Mouse (Mus musculus) embryonic facial prominence, embryonic 10.5 days (tissue): ENCODE results near the gene Msmp. TPM values are rescaled to one million over a fixed set of nuclear protein-coding genes. Genes with fewer than 3 reads are reported as not detected.
"Not testable (repeated sequence)": the region's sequence is repeated elsewhere in the genome, so short reads cannot be mapped to it uniquely, and the experiment has no call there.

Experiments used
- DNase-seq: peaks from one replicate; pipeline ENCODE4 v3.0.0-alpha.2; 2017; ENCODE audit warnings: low spot score
- H3K27ac ChIP-seq: fragments of 300-500 bp; sonication (generic); replicated peaks from 2 replicates; pipeline ENCODE4 v1.5.1; 2016; ENCODE audit warnings: mild to moderate bottlenecking
- H3K27me3 ChIP-seq: fragments of 300-500 bp; sonication (generic); replicated peaks from 2 replicates; pipeline ENCODE4 v1.6.1; 2016; ENCODE audit warnings: low read depth, mild to moderate bottlenecking; ENCODE audit not compliant: poor library complexity, severe bottlenecking
- H3K36me3 ChIP-seq: fragments of 300-500 bp; sonication (generic); replicated peaks from 2 replicates; pipeline ENCODE4 v1.6.1; 2016; ENCODE audit warnings: mild to moderate bottlenecking, moderate library complexity
- H3K4me1 ChIP-seq: fragments of 300-500 bp; sonication (generic); 2 replicates; pipeline ENCODE4 v1.6.1; 2016
- H3K4me3 ChIP-seq: fragments of 300-500 bp; sonication (generic); 2 replicates; pipeline ENCODE4 v1.5.1; 2016; ENCODE audit warnings: mild to moderate bottlenecking, moderate library complexity
- H3K9me3 ChIP-seq: fragments of 300-500 bp; sonication (generic); 2 replicates; pipeline ENCODE4 v1.6.1; 2016; ENCODE audit warnings: mild to moderate bottlenecking
- WGBS: fragments of 180-500 bp; shearing (Covaris S2); methylation state at CpG from one replicate; pipeline ENCODE4 v1.1.7; 2016; 5-methylcytosine and 5-hydroxymethylcytosine counted together
- polyA plus RNA-seq: library from polyadenylated mRNA; unstranded; fragments of >200 nt; fragmentation: Nextera tagmentation; extraction: Ambion mirVana; gene quantifications from 2 replicates; pipeline ENCODE4 v1.2.1, GENCODE M21; 2016

Msmp gene
- polyA plus RNA-seq, 1 experiment from 2014 or later, result 0.34 TPM

DNA sequence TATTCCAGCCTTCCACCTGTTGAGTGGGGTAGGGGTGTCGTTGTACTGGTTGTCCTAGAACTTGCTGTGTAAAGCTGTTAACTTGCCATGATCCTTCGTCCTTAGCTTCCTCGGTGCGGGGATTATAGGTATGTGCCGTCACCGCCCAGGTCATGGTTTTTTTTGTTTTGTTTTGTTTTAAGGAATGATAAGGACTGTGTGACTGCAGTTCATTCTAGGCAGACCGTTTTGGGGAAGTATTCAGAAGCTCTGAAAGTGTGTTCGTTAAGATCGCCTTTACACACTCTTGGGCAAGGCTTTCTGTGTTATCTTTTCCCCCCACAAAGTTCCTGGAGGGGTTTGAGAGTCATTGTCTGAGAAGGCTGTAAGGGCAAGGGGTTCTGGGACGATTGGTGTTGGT lies 28.2 kb upstream of the Msmp start:
- Histone ChIP-seq H3K4me1 (no peaks in the 10 kb centered on the region), H3K27ac (no peak overlapping the region), H3K27me3 (no peaks in the 10 kb centered on the region), H3K9me3 (no peaks in the 10 kb centered on the region), H3K36me3 (no peaks in the 10 kb centered on the region), H3K4me3 (no peak overlapping the region)
- no peak for DNase-seq
- 76% methylated on average over 10 of the region's 10 CpGs for WGBS

DNA sequence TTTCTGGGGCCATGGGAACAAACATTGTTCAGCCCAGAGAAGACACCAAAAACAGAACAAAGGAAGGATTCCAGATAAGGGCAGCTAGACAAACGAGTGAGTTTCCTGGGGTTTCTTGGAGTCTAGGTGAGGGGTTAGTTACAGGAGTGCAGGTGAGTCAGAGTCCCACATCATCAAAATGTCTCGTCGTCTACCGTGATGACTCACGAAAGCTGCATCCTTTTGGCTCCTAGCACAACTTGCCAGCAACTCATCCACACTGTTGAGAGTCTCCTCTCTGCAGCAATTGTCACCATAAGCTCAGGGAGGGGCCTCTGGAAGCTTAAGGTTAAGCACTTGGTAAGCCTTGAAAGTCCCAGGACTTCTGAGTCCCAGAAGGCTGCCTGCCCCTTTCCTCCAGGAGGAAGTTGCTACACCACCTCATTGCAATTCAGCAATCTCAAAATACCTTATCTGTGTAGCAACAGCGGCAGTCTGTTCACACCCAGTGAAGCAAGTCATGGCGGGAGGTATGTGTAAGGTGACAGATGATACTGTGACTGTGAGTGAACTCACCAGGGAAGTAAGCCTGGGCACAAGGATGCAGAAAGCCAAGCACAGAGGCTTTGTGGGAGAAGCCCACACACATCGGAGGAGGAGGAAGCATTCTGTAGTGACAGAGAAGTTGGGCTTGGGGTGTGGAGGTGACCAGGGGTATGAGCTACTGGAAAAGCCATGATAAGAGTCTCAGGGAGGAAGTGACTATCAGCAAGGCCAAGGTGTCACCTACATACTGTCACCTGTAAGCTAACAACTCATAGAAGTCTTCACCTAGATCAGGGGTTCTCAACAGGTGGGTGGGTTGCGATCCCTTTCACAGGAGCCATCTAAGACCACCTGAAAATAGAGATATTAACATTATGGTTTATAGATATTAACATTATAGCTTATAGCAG lies 20.7 kb upstream of the Msmp start:
- Histone ChIP-seq H3K27me3 (no peaks in the 10 kb centered on the region), H3K9me3 (no peaks in the 10 kb centered on the region), H3K4me1 (no peaks in the 10 kb centered on the region), H3K27ac (no peak overlapping the region), H3K4me3 (no peak overlapping the region), H3K36me3 (no peaks in the 10 kb centered on the region)
- WGBS, result 80% methylated on average over 9 of the region's 9 CpGs
- DNase-seq, result no peak

- 68% methylated on average over 3 of the region's 3 CpGs for WGBS
- Histone ChIP-seq H3K9me3 (no peaks in the 10 kb centered on the region), H3K27ac (no peak overlapping the region), H3K27me3 (no peaks in the 10 kb centered on the region), H3K36me3 (no peaks in the 10 kb centered on the region), H3K4me1 (no peaks in the 10 kb centered on the region), H3K4me3 (no peak overlapping the region)
- no peak for DNase-seq
Measured at GRCm38 (mm10) chr4:43604099-43604498, 19.8 kb upstream of the Msmp start.

DNA sequence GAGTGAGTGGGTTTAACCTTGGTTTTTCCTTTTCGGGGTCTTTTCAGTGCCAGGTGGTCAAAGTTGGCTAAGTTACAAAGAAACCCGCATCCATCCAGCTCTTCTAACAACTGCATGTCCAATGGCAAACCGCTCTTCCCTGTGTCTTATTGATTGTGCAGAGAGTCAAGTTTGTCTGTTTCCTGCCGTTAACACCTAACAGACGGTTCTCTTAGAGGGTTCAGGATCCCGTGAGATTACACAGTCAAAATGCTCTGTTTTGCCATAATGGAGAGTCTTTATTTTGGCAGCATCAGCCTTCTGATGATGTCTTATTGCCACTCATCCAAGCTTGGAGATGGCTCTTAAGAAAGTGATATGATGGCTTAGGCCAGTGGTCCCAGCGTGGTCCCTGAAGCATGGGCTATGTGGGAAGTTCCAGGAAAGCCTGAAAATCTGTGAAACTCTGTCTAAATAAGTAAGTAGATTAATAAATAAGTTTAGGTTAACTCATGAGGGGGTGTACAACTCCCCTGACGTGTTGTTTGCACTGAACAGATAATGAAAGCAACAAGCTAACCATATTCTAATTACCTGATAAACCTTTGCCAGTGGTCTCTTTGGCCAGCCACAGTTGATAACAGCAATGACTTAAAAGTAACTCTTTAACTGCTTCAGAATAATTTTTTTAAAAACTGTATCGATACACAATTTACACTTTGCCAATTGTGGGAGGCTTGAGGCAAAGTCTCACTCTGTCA lies 16.1 kb upstream of the Msmp start:
- no peaks in the 10 kb centered on the region for H3K4me1 ChIP-seq
- H3K27ac ChIP-seq, result no peak overlapping the region
- no peaks in the 10 kb centered on the region for H3K9me3 ChIP-seq
- no peaks in the 10 kb centered on the region for H3K27me3 ChIP-seq
- H3K4me3 ChIP-seq, result no peak overlapping the region
- H3K36me3 ChIP-seq, result no peaks in the 10 kb centered on the region
- DNase-seq, result no peak
- WGBS, result 81% methylated on average over 9 of the region's 9 CpGs

- no peak for DNase-seq
- 85% methylated on average over 7 of the region's 7 CpGs for WGBS
Measured at GRCm38 (mm10) chr4:43598650-43599380, 14.5 kb upstream of the Msmp start.

GRCm38 (mm10) chr4:43598200-43598599 lies 13.9 kb upstream of the Msmp start:
- H3K4me3 ChIP-seq, result no peak overlapping the region
- H3K9me3 ChIP-seq, result no peaks in the 10 kb centered on the region
- WGBS, result 86% methylated on average over 4 of the region's 4 CpGs
- H3K27ac ChIP-seq, result no peak overlapping the region
- H3K36me3 ChIP-seq, result no peaks in the 10 kb centered on the region
- no peaks in the 10 kb centered on the region for H3K27me3 ChIP-seq
- no peak for DNase-seq
- H3K4me1 ChIP-seq, result 0 out of 2 replicates have a peak, but pooled peaks cover 2% of the 10 kb centered on the region

More at GRCm38 (mm10) chr4:43598650-43599380, 14.5 kb upstream of the Msmp start:
- no peaks in the 10 kb centered on the region for H3K4me1 ChIP-seq
- H3K36me3 ChIP-seq, result no peaks in the 10 kb centered on the region
- no peak overlapping the region for H3K4me3 ChIP-seq
- no peaks in the 10 kb centered on the region for H3K9me3 ChIP-seq
- no peaks in the 10 kb centered on the region for H3K27me3 ChIP-seq
- H3K27ac ChIP-seq, result no peak overlapping the region

DNA sequence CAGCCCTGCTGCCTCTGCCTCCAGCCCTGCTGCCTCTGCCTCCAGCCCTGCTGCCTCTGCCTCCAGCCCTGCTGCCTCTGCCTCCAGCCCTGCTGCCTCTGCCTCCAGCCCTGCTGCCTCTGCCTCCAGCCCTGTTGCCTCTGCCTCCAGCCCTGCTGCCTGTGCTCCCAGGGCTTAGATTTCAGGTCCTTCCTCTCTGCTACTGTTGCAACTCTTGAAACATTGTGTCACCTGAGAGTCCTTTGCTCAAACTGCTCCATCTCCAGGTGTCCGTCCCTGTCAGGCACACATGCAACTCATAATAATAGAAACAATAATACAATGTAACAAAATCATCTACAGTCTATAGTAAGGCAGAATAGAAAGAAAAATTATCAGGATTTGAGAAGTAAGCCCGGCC lies 12.3 kb upstream of the Msmp start:
- not testable (repeated sequence) for H3K4me3 ChIP-seq, H3K4me1 ChIP-seq, H3K9me3 ChIP-seq, H3K36me3 ChIP-seq, DNase-seq, H3K27me3 ChIP-seq, H3K27ac ChIP-seq
- 78% methylated on average over 2 of the region's 2 CpGs for WGBS

- 0 out of 2 replicates have a peak, but pooled peaks cover 2% of the 10 kb centered on the region for H3K4me1 ChIP-seq
- H3K36me3 ChIP-seq, result no peaks in the 10 kb centered on the region
- H3K9me3 ChIP-seq, result no peaks in the 10 kb centered on the region
- peak; percentile 7 for DNase-seq
- WGBS, result 69% methylated on average over 3 of the region's 3 CpGs
- H3K27me3 ChIP-seq, result no peaks in the 10 kb centered on the region
- H3K27ac ChIP-seq, result no peak overlapping the region
- no peak overlapping the region for H3K4me3 ChIP-seq
Measured at GRCm38 (mm10) chr4:43593453-43593852, 9.2 kb upstream of the Msmp start.

DNA sequence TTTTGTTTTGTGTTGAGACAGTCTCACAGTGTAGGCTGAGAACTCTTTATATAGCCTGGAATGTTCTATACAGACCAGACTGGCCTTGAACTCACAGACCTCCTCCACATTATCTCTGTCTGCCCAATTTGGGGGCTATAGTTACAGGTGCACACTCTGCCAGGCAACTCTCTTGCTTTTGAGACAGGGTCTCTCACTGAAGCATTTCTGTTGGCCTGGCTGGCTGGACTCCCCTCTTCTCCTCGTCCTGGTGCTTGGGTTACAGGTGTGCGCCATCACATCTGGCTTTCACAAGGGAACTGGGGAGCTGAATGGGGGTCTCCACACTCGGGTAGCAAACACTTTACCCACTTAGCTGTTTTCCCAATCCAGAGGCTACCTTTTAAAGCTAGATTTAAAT lies 7.7 kb upstream of the Msmp start:
- H3K4me3 ChIP-seq, result no peak overlapping the region
- no peak overlapping the region for H3K27ac ChIP-seq
- H3K4me1 ChIP-seq, result peaks cover 8% of the 10 kb centered on the region; the same call in 1 of the 2 replicates
- WGBS, result 78% methylated on average over 3 of the region's 3 CpGs
- DNase-seq, result no peak
- H3K9me3 ChIP-seq, result no peaks in the 10 kb centered on the region
- H3K36me3 ChIP-seq, result no peaks in the 10 kb centered on the region
- H3K27me3 ChIP-seq, result no peaks in the 10 kb centered on the region

- Histone ChIP-seq H3K27me3 (no peaks in the 10 kb centered on the region), H3K4me1 (peaks cover 8% of the 10 kb centered on the region; the same call in 1 of the 2 replicates), H3K4me3 (no peak overlapping the region), H3K9me3 (no peaks in the 10 kb centered on the region), H3K27ac (no peak overlapping the region), H3K36me3 (no peaks in the 10 kb centered on the region)
- 88% methylated on average over 5 of the region's 5 CpGs for WGBS
- DNase-seq, result no peak
Measured at GRCm38 (mm10) chr4:43591543-43591942, 7.2 kb upstream of the Msmp start.

DNA sequence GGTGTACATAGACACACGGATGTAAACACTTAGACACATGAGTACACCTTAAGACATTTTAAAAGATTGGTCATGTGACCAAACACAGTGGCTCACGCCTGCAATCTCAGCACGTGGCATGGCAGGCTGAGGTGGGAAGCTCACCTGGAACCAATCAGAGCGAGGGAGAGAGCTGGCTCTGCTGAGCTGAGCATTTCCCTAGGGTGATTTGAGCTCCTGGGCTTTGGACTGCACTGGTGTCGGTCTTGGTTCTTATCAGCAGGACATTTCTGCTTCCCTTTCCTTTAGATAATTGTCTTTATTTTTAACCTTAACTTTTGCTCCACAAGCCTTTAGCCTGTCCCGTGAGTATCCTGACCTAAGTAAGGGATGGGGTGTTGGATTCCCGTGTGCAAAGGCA lies 3.4 kb upstream of the Msmp start:
- no peak for DNase-seq
- 52% methylated on average over 7 of the region's 7 CpGs for WGBS
- H3K9me3 ChIP-seq, result no peaks in the 10 kb centered on the region

DNA sequence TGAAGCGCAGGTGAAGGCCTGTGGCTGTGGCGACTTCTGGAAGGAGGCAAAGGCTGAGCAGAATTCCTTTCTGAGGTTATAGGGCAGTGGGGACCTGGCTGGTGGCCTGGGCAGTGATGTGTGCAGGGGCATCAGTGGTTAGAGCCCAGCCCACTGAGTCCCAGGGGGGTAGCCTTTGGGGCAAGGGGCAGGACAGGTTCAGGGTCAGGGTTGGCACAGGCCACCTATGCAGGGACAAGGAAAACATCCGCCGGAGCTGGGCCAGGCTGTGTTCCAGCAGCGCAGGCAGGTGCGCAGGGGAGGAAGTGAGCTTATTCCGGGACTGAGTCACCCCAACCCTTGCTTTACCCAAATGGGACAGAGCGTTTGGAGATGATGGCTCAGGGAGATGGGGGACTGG lies 2.1 kb upstream of the Msmp start:
- peaks cover 33% of the 10 kb centered on the region for H3K4me1 ChIP-seq
- H3K36me3 ChIP-seq, result peaks cover 34% of the 10 kb centered on the region
- no peaks in the 10 kb centered on the region for H3K9me3 ChIP-seq
- no peak overlapping the region for H3K27ac ChIP-seq
- WGBS, result 75% methylated on average over 8 of the region's 8 CpGs
- no peaks in the 10 kb centered on the region for H3K27me3 ChIP-seq
- H3K4me3 ChIP-seq, result no peak overlapping the region
- no peak for DNase-seq

More for the DNA sequence above, 3.4 kb upstream of the Msmp start:
- Histone ChIP-seq H3K36me3 (peaks cover 22% of the 10 kb centered on the region), H3K27ac (no peak overlapping the region), H3K27me3 (no peaks in the 10 kb centered on the region), H3K4me1 (peaks cover 33% of the 10 kb centered on the region), H3K4me3 (no peak overlapping the region)
